Mouse (Mus musculus) embryonic facial prominence, embryonic 14.5 days (tissue): ENCODE data around the gene St6galnac6. TPM values are rescaled to one million over a fixed set of nuclear protein-coding genes. Genes with fewer than 3 reads are reported as not detected.

Experiments used
- ATAC-seq: fragments of 200-750 bp; cut with Nextera tagmentation; 2 replicates; pipeline ENCODE4 v1.8.0; 2017; ENCODE audit warnings: low read depth, moderate number of reproducible peaks, moderate TSS enrichment
- DNase-seq: peaks from one replicate; pipeline ENCODE4 v3.0.0-alpha.2; 2015; ENCODE audit warnings: low spot score
- H3K27ac ChIP-seq: fragments of 300-500 bp; sonication (generic); replicated peaks from 2 replicates; pipeline ENCODE4 v1.5.1; 2014; ENCODE audit warnings: low read depth, mild to moderate bottlenecking, low read length, moderate library complexity
- H3K27me3 ChIP-seq: fragments of 300-500 bp; sonication (generic); replicated peaks from 2 replicates; pipeline ENCODE4 v1.6.1; 2014; ENCODE audit warnings: low read length; ENCODE audit not compliant: control insufficient read depth, insufficient read depth
- H3K36me3 ChIP-seq: fragments of 300-500 bp; sonication (generic); 2 replicates; pipeline ENCODE4 v1.6.1; 2014; ENCODE audit warnings: low read length, mixed read lengths; ENCODE audit not compliant: control insufficient read depth, insufficient read depth
- H3K4me1 ChIP-seq: fragments of 300-500 bp; sonication (generic); 2 replicates; pipeline ENCODE4 v1.6.1; 2014; ENCODE audit warnings: antibody characterized with exemption, low read length; ENCODE audit not compliant: control insufficient read depth, insufficient read depth
- H3K4me2 ChIP-seq: fragments of 300-500 bp; sonication (generic); 2 replicates; pipeline ENCODE4 v1.6.1; 2014; ENCODE audit warnings: low read depth, mild to moderate bottlenecking, low read length, moderate library complexity, mixed read lengths
- H3K4me3 ChIP-seq: fragments of 300-500 bp; sonication (generic); 2 replicates; pipeline ENCODE4 v1.5.1; 2014; ENCODE audit warnings: low read depth, mild to moderate bottlenecking, low read length
- H3K9ac ChIP-seq: fragments of 300-500 bp; sonication (generic); 2 replicates; pipeline ENCODE4 v1.6.1; 2014; ENCODE audit warnings: low read depth, mild to moderate bottlenecking, low read length, moderate library complexity, mixed read lengths
- H3K9me3 ChIP-seq: fragments of 300-500 bp; sonication (generic); 2 replicates; pipeline ENCODE4 v1.6.1; 2016; ENCODE audit warnings: low read length; ENCODE audit not compliant: control insufficient read depth
- WGBS: fragments of 180-500 bp; shearing (Covaris S2); extraction: QIAGEN DNeasy Blood & Tissue Kit; methylation state at CpG from one replicate; pipeline ENCODE4 v1.1.7; 2014; 5-methylcytosine and 5-hydroxymethylcytosine counted together
- polyA plus RNA-seq: library from polyadenylated mRNA; unstranded; fragments of >200 nt; fragmentation: Nextera tagmentation; extraction: Ambion mirVana; gene quantifications from 2 replicates; pipeline ENCODE4 v1.2.1, GENCODE M21; 2014

The St6galnac6 gene
- polyA plus RNA-seq = 11.1 and 12.1 TPM in 2 replicates

DNA sequence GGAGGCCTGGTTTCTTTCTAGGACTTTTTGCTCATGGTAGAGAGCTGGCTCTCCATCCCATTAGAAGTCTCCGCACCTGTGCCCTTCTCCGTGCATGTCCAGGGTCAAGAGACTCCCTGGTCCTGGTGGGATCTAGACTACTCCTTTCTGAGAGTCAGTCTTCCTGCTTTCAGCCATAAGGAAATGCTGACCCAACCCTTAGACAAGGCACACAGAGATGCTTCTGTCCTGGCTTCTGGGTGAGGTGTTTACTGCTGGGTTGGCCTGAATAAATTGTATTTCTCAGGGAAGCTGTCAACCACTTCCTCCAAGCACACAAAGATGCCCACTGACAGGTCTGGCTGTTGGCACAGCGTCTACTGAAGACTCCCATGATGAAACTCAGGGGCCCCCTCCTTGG is at the start of gene St6galnac6:
Gene St6galnac6, plus strand, starts transcription at position 301 of the 400 bp plus-strand sequence.
- H3K27me3 ChIP-seq = no peaks in the 10 kb centered on the region
- peaks cover 29% of the 10 kb centered on the region; the same call in 1 of the 2 replicates for H3K36me3 ChIP-seq
- no peak within 1 kb of the TSS for H3K4me3 ChIP-seq
- no peak within 1 kb of the TSS for H3K4me2 ChIP-seq
- WGBS = 82% methylated on average over 3 of the region's 3 CpGs
- ATAC-seq (no peak), DNase-seq (no peak)
- no peaks in the 10 kb centered on the region for H3K9me3 ChIP-seq
- no peak within 1 kb of the TSS for H3K9ac ChIP-seq
- no peak within 1 kb of the TSS for H3K27ac ChIP-seq
- peaks cover 5% of the 10 kb centered on the region; the same call in 1 of the 2 replicates for H3K4me1 ChIP-seq

- H3K36me3 ChIP-seq = no peaks in the 10 kb centered on the region
- H3K4me3 ChIP-seq = no peak overlapping the region
- 0 out of 2 replicates have a peak overlapping the region, but pooled peaks have one; percentile 37 for H3K9ac ChIP-seq
- 19% methylated on average over 6 of the region's 6 CpGs for WGBS
- peak overlapping the region; percentile 92 for H3K27ac ChIP-seq
- DNase-seq = peak; percentile 88
- H3K4me1 ChIP-seq = peaks cover 31% of the 10 kb centered on the region
- peak; percentile 90 for ATAC-seq
- no peaks in the 10 kb centered on the region for H3K27me3 ChIP-seq
- H3K4me2 ChIP-seq = peak overlapping the region; percentile 21; the same call in 1 of the 2 replicates
- H3K9me3 ChIP-seq = no peaks in the 10 kb centered on the region
Measured at GRCm38 (mm10) chr2:32549764-32550163, 49.7 kb upstream of the St6galnac6 start.

- Histone ChIP-seq H3K27ac (no peak overlapping the region), H3K9me3 (no peaks in the 10 kb centered on the region), H3K27me3 (no peaks in the 10 kb centered on the region), H3K36me3 (no peaks in the 10 kb centered on the region), H3K4me3 (no peak overlapping the region), H3K9ac (no peak overlapping the region), H3K4me2 (no peak overlapping the region), H3K4me1 (peaks cover 44% of the 10 kb centered on the region)
- DNase-seq = no peak
- ATAC-seq = no peak
- 76% methylated on average over 5 of the region's 5 CpGs for WGBS
Measured at GRCm38 (mm10) chr2:32551236-32551635, 48.3 kb upstream of the St6galnac6 start.

- Histone ChIP-seq H3K36me3 (no peaks in the 10 kb centered on the region), H3K4me1 (peaks cover 52% of the 10 kb centered on the region), H3K4me2 (no peak overlapping the region), H3K27ac (no peak overlapping the region), H3K9ac (no peak overlapping the region), H3K9me3 (no peaks in the 10 kb centered on the region), H3K4me3 (no peak overlapping the region), H3K27me3 (no peaks in the 10 kb centered on the region)
- DNase-seq (no peak), ATAC-seq (no peak)
- 79% methylated on average over 7 of the region's 7 CpGs for WGBS
Measured at GRCm38 (mm10) chr2:32553592-32554148, 45.8 kb upstream of the St6galnac6 start.

DNA sequence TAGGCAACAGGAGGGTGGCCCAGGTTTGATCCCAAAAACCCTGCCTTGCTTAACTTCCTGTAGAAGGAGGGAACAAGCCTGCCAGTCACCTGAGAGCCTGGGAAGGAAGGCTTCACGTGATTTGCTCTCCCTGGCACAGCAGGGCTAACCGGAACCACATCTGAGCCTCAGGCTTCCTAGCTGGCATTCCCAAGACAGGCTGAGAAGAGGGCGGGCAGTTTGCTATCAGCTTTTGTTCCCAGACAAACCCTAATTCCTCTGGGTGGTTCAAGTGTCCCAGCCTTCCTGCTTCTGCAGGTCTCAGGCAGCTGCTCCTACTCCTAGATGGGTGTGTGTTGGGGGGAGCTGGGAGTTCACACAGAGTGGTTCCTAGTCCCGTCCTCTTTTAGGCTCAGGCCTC is 44.0 kb upstream of the St6galnac6 start:
- H3K27ac ChIP-seq = peak overlapping the region; percentile 78
- H3K4me1 ChIP-seq = peaks cover 34% of the 10 kb centered on the region
- ATAC-seq (peak; percentile 81), DNase-seq (peak; percentile 86)
- no peak overlapping the region for H3K9ac ChIP-seq
- no peak overlapping the region for H3K4me2 ChIP-seq
- H3K4me3 ChIP-seq = no peak overlapping the region
- no peaks in the 10 kb centered on the region for H3K9me3 ChIP-seq
- 28% methylated on average over 4 of the region's 4 CpGs for WGBS
- no peaks in the 10 kb centered on the region for H3K36me3 ChIP-seq
- no peaks in the 10 kb centered on the region for H3K27me3 ChIP-seq

DNA sequence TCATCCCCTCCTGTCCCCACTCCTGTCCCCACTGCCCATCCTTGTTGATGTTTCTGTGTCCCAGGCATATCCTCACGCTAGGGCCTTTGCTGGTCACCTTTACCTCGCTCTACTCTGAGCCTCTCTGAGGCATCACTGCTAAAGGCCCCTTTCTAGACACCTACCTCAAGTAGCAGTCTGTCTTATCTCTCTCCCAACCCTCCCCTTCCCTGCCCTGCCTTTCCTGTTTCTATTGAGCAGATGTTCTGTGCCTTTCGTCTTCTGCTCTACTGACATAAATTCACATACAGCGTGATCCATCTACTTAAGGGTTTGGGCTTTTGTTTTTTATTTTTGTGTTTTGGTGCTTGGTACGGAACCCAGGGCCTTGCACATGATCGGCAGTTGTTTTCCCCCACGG is 43.5 kb upstream of the St6galnac6 start:
- Histone ChIP-seq H3K9me3 (no peaks in the 10 kb centered on the region), H3K4me2 (no peak overlapping the region), H3K4me3 (no peak overlapping the region), H3K27ac (peak overlapping the region; percentile 45), H3K9ac (no peak overlapping the region), H3K4me1 (peaks cover 28% of the 10 kb centered on the region), H3K36me3 (0 out of 2 replicates have a peak, but pooled peaks cover 3% of the 10 kb centered on the region), H3K27me3 (no peaks in the 10 kb centered on the region)
- ATAC-seq = no peak
- 71% methylated on average over 7 of the region's 7 CpGs for WGBS
- no peak for DNase-seq

- peaks cover 29% of the 10 kb centered on the region for H3K36me3 ChIP-seq
- no peaks in the 10 kb centered on the region for H3K27me3 ChIP-seq
- ATAC-seq (peak; percentile 68; the same call in 1 of the 2 replicates), DNase-seq (peak; percentile 73)
- H3K4me2 ChIP-seq = no peak overlapping the region
- H3K9ac ChIP-seq = no peak overlapping the region
- no peak overlapping the region; the same call in 1 of the 2 replicates for H3K27ac ChIP-seq
- H3K4me1 ChIP-seq = peaks cover 23% of the 10 kb centered on the region
- WGBS = 31% methylated on average over 5 of the region's 5 CpGs
- H3K9me3 ChIP-seq = no peaks in the 10 kb centered on the region
- no peak overlapping the region for H3K4me3 ChIP-seq
Measured at GRCm38 (mm10) chr2:32559570-32559969, 39.9 kb upstream of the St6galnac6 start.

GRCm38 (mm10) chr2:32566536-32567063 is 32.9 kb upstream of the St6galnac6 start:
- H3K9me3 ChIP-seq = no peaks in the 10 kb centered on the region
- DNase-seq = peak; percentile 78
- no peak overlapping the region for H3K27ac ChIP-seq
- 32% methylated on average over 4 of the region's 4 CpGs for WGBS
- no peak overlapping the region for H3K9ac ChIP-seq
- H3K27me3 ChIP-seq = no peaks in the 10 kb centered on the region
- no peak overlapping the region for H3K4me2 ChIP-seq
- peaks cover 4% of the 10 kb centered on the region for H3K4me1 ChIP-seq
- no peak overlapping the region for H3K4me3 ChIP-seq
- peaks cover 66% of the 10 kb centered on the region for H3K36me3 ChIP-seq
- ATAC-seq = no peak

- Histone ChIP-seq H3K27ac (no peak overlapping the region), H3K9ac (no peak overlapping the region), H3K4me3 (no peak overlapping the region), H3K36me3 (peaks cover 65% of the 10 kb centered on the region), H3K9me3 (no peaks in the 10 kb centered on the region), H3K4me1 (peaks cover 7% of the 10 kb centered on the region), H3K27me3 (no peaks in the 10 kb centered on the region), H3K4me2 (no peak overlapping the region)
- DNase-seq = no peak
- 73% methylated on average over 5 of the region's 5 CpGs for WGBS
- ATAC-seq = no peak
Measured at GRCm38 (mm10) chr2:32568149-32568548, 31.4 kb upstream of the St6galnac6 start.
